Mouse (Mus musculus) frontal cortex, adult 2 months (tissue): ENCODE results near the gene Cdk5r1. TPM values are rescaled to one million over a fixed set of nuclear protein-coding genes. Genes with fewer than 3 reads are reported as not detected.

Source experiments
- DNase-seq, 2 experiments: peaks; one replicate each; pipeline ENCODE4 v3.0.0; 2022; ENCODE audit warnings: low spot score in 1 of 2; ENCODE audit errors: extremely low spot score in 1 of 2
- polyA plus RNA-seq: library from polyadenylated mRNA; depleted of rRNA; stranded (reverse); fragments of >200 nt; gene quantifications from 2 replicates; pipeline ENCODE4 v1.2.3, GENCODE M21; 2012; rRNA removed

Gene Cdk5r1
- polyA plus RNA-seq, 1 experiment: 258 TPM

DNA sequence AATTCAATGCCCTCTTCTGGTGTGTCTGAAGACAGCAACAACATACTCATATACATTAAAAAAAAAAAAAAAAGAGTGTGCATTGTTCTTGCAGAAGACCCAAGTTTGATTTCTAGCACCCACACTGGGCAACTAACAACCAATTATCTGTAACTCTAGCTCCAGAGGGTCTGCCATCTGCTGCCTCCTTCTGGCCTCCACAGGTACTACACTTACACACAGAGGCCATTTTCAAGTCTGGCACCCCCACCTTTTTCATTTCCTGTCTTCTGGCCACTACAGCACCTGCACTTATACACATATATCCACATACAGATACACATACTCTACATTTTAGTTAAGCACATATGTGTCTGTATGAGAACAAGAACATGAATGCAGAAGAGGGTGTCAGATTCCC is 50.9 kb downstream of the Cdk5r1 start:
- DNase-seq: no peak

DNA sequence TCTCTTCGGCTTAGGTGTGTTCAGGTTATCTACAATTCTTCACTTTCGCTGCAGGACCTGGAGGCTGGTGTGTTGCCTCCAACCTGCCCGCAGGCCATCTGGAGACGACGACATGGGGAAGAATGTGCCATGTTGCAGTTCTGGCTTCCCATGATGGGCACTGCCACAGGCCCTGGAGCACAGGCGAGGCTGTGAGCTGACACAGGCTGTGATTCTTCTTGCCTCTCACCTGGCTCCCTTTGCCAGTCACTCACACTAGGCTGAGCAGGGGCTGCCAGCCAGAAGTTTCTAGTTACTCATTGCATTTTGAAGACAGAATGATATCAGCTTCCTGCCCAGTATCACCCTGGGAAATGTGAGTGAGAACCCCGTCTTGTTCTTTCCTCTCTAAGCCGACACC is 52.3 kb downstream of the Cdk5r1 start:
- no peak for DNase-seq

Other genes starting within 250 kb of the Cdk5r1 start
- 12.3 and 14.3 TPM in 2 replicates for gene Rhbdl3, start 176.1 kb upstream of the Cdk5r1 start, polyA plus RNA-seq
- gene 5730455P16Rik, start 99.0 kb upstream of the Cdk5r1 start, polyA plus RNA-seq: 27.1 and 33.0 TPM in 2 replicates
- gene Zfp207, start 93.7 kb upstream of the Cdk5r1 start, polyA plus RNA-seq: 154 and 162 TPM in 2 replicates
- gene Psmd11, start 48.4 kb upstream of the Cdk5r1 start, polyA plus RNA-seq: 72.2 and 73.9 TPM in 2 replicates